Mouse (Mus musculus): Measurements from ENCODE around the gene Bend7. TPM values are rescaled to one million over a fixed set of nuclear protein-coding genes. Genes with fewer than 3 reads are reported as not detected.

Gene Bend7
- polyA plus RNA-seq, 1 experiment = 3.7 TPM

DNA sequence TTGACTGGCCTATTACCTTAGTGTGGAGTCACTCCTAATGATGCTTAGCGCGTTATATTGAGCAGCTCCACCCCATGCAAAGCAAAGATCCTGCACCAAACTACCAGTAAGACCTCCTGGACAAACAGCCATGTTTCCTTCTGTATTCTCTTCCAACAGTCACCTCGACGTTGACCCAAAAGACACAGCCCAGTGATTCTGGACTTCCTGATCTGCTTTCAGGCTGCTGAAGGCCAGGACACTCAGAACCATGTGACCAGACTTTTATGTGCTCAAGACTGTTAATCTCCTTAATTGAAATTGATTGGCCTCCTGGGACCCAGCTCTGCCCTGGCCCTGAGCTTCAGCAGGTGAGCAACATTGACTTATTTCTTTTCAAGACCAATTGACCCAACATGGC is 111.4 kb downstream of the Bend7 start:
- H3K9ac ChIP-seq (ENCODE audit: low read depth, poor library complexity, severe bottlenecking) = no peak overlapping the region
- H3K27ac ChIP-seq (ENCODE audit: insufficient read depth, low read length) = no peak overlapping the region
- no peaks in the 10 kb centered on the region for H3K9me3 ChIP-seq (replicated peaks; ENCODE audit: control insufficient read depth, insufficient read depth, low read length, poor library complexity, severe bottlenecking)
- TF ChIP-seq EP300 (IDR thresholded peaks at IDR 0.05; ENCODE audit: insufficient read depth, low read depth, low read length) (no peak), POLR2A (IDR thresholded peaks at IDR 0.05; ENCODE audit: insufficient read depth, low read length) (no peak), CTCF (IDR thresholded peaks at IDR 0.05; ENCODE audit: low read depth, low read length) (no peak)
- H3K4me3 ChIP-seq (ENCODE audit: low read depth, low read length) = no peak overlapping the region
- no peaks in the 10 kb centered on the region for H3K27me3 ChIP-seq (ENCODE audit: control insufficient read depth, insufficient read depth, low read length, poor library complexity, severe bottlenecking)
- H3K4me1 ChIP-seq (ENCODE audit: control insufficient read depth, insufficient read depth, low read length) = no peaks in the 10 kb centered on the region
- H3K36me3 ChIP-seq (ENCODE audit: control insufficient read depth, insufficient read depth, low read length, poor library complexity, severe bottlenecking) = no peaks in the 10 kb centered on the region

- no peaks in the 10 kb centered on the region for H3K36me3 ChIP-seq (ENCODE audit: control insufficient read depth, insufficient read depth, low read length, poor library complexity, severe bottlenecking)
Measured at GRCm38 (mm10) chr2:4829489-4830065, 111.9 kb downstream of the Bend7 start.

DNA sequence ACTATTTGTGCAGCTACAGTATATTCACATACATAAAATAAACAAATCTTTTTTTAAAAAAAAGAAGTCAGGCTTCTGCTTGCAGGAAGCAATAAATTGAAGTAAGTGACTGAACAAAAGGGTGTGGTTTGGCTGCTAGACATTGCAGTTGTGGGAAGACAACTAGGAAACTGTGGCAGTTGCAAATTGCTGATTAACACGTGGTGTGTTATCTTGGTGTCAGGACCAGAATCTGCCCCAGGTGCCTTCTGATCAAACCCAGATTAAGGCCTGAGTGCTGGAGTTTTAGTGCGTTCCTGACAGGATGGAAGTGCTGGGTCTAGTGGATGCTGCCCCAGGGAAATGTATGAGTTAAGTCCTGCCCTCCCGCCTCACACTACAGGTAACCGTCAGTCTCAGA is 113.9 kb downstream of the Bend7 start:
- no peak overlapping the region for H3K4me3 ChIP-seq (ENCODE audit: low read depth, low read length)
- no peak overlapping the region for H3K27ac ChIP-seq (ENCODE audit: insufficient read depth, low read length)
- TF ChIP-seq POLR2A (IDR thresholded peaks at IDR 0.05; ENCODE audit: insufficient read depth, low read length) (no peak), EP300 (IDR thresholded peaks at IDR 0.05; ENCODE audit: insufficient read depth, low read depth, low read length) (no peak), CTCF (IDR thresholded peaks at IDR 0.05; ENCODE audit: low read depth, low read length) (no peak)
- no peaks in the 10 kb centered on the region for H3K9me3 ChIP-seq (replicated peaks; ENCODE audit: control insufficient read depth, insufficient read depth, low read length, poor library complexity, severe bottlenecking)
- H3K9ac ChIP-seq (ENCODE audit: low read depth, poor library complexity, severe bottlenecking) = no peak overlapping the region
- no peaks in the 10 kb centered on the region for H3K27me3 ChIP-seq (ENCODE audit: control insufficient read depth, insufficient read depth, low read length, poor library complexity, severe bottlenecking)
- H3K4me1 ChIP-seq (ENCODE audit: control insufficient read depth, insufficient read depth, low read length) = no peaks in the 10 kb centered on the region
- no peaks in the 10 kb centered on the region for H3K36me3 ChIP-seq (ENCODE audit: control insufficient read depth, insufficient read depth, low read length, poor library complexity, severe bottlenecking)

More at GRCm38 (mm10) chr2:4829489-4830065, 111.9 kb downstream of the Bend7 start:
- Histone ChIP-seq H3K9ac (ENCODE audit: low read depth, poor library complexity, severe bottlenecking) (no peak overlapping the region), H3K27ac (ENCODE audit: insufficient read depth, low read length) (no peak overlapping the region), H3K27me3 (ENCODE audit: control insufficient read depth, insufficient read depth, low read length, poor library complexity, severe bottlenecking) (no peaks in the 10 kb centered on the region), H3K9me3 (replicated peaks; ENCODE audit: control insufficient read depth, insufficient read depth, low read length, poor library complexity, severe bottlenecking) (no peaks in the 10 kb centered on the region), H3K4me1 (ENCODE audit: control insufficient read depth, insufficient read depth, low read length) (no peaks in the 10 kb centered on the region), H3K4me3 (ENCODE audit: low read depth, low read length) (no peak overlapping the region)
- no peak for TF ChIP-seq POLR2A (IDR thresholded peaks at IDR 0.05; ENCODE audit: insufficient read depth, low read length)
- no peak for TF ChIP-seq EP300 (IDR thresholded peaks at IDR 0.05; ENCODE audit: insufficient read depth, low read depth, low read length)
- TF ChIP-seq CTCF (IDR thresholded peaks at IDR 0.05; ENCODE audit: low read depth, low read length) = no peak

DNA sequence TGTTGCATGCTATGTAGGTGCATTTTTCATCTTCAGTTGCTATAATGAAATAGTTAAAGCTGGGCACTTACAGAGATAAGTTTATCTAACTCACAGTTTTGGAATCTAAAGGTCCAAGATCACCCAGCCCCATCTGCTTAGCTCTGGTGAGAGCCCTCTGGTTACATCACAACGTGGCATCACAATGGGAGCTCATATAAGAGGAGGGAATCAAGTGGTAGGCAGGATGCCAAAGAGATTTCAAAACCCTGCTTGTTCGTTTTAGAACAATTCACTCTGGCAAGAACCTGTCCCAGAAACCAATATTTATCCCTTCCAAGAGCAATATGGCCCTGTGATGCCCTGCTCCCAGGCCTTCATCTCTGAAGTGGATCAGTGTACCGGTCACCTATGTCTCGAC is 114.5 kb downstream of the Bend7 start:
- H3K27me3 ChIP-seq (ENCODE audit: control insufficient read depth, insufficient read depth, low read length, poor library complexity, severe bottlenecking) = no peaks in the 10 kb centered on the region
- no peaks in the 10 kb centered on the region for H3K9me3 ChIP-seq (replicated peaks; ENCODE audit: control insufficient read depth, insufficient read depth, low read length, poor library complexity, severe bottlenecking)
- no peak overlapping the region for H3K4me3 ChIP-seq (ENCODE audit: low read depth, low read length)
- no peaks in the 10 kb centered on the region for H3K4me1 ChIP-seq (ENCODE audit: control insufficient read depth, insufficient read depth, low read length)
- TF ChIP-seq EP300 (IDR thresholded peaks at IDR 0.05; ENCODE audit: insufficient read depth, low read depth, low read length) (no peak), POLR2A (IDR thresholded peaks at IDR 0.05; ENCODE audit: insufficient read depth, low read length) (no peak), CTCF (IDR thresholded peaks at IDR 0.05; ENCODE audit: low read depth, low read length) (no peak)
- no peak overlapping the region for H3K9ac ChIP-seq (ENCODE audit: low read depth, poor library complexity, severe bottlenecking)
- no peaks in the 10 kb centered on the region for H3K36me3 ChIP-seq (ENCODE audit: control insufficient read depth, insufficient read depth, low read length, poor library complexity, severe bottlenecking)
- H3K27ac ChIP-seq (ENCODE audit: insufficient read depth, low read length) = no peak overlapping the region

GRCm38 (mm10) chr2:4849449-4849848 is 131.8 kb downstream of the Bend7 start:
- H3K27me3 ChIP-seq (ENCODE audit: control insufficient read depth, insufficient read depth, low read length, poor library complexity, severe bottlenecking) = no peaks in the 10 kb centered on the region
- H3K9ac ChIP-seq (ENCODE audit: low read depth, poor library complexity, severe bottlenecking) = no peak overlapping the region
- H3K4me1 ChIP-seq (ENCODE audit: control insufficient read depth, insufficient read depth, low read length) = no peaks in the 10 kb centered on the region
- no peaks in the 10 kb centered on the region for H3K9me3 ChIP-seq (replicated peaks; ENCODE audit: control insufficient read depth, insufficient read depth, low read length, poor library complexity, severe bottlenecking)
- TF ChIP-seq EP300 (IDR thresholded peaks at IDR 0.05; ENCODE audit: insufficient read depth, low read depth, low read length) (no peak), POLR2A (IDR thresholded peaks at IDR 0.05; ENCODE audit: insufficient read depth, low read length) (no peak), CTCF (IDR thresholded peaks at IDR 0.05; ENCODE audit: low read depth, low read length) (no peak)
- no peak overlapping the region for H3K27ac ChIP-seq (ENCODE audit: insufficient read depth, low read length)
- H3K4me3 ChIP-seq (ENCODE audit: low read depth, low read length) = no peak overlapping the region
- no peaks in the 10 kb centered on the region for H3K36me3 ChIP-seq (ENCODE audit: control insufficient read depth, insufficient read depth, low read length, poor library complexity, severe bottlenecking)

Other genes with a start within 250 kb of the Bend7 start
- gene Prpf18, start 65.7 kb upstream of the Bend7 start, polyA plus RNA-seq (2011; ENCODE audit: insufficient read depth, insufficient read length, low read depth, missing spikeins) = 48.1 and 52.1 TPM in 2 replicates
- gene Sephs1, start 163.7 kb downstream of the Bend7 start, polyA plus RNA-seq (2011; ENCODE audit: insufficient read depth, insufficient read length, low read depth, missing spikeins) = 59.5 and 61.4 TPM in 2 replicates
- 45.4 and 54.2 TPM in 2 replicates for gene Phyh, start 201.2 kb downstream of the Bend7 start, polyA plus RNA-seq (2011; ENCODE audit: insufficient read depth, insufficient read length, low read depth, missing spikeins)

Measured in ES-Bruce4 (cell line).